Mouse (Mus musculus) C3H10T1/2 (cell line): ENCODE data around the gene Mplkip. TPM values are rescaled to one million over a fixed set of nuclear protein-coding genes. Genes with fewer than 3 reads are reported as not detected.

Source experiments
- polyA plus RNA-seq, 2 experiments: library from polyadenylated mRNA; unstranded; fragments of >200 nt; fragmentation: generic; extraction: Trizol; gene quantifications; one replicate each; pipeline ENCODE4 v1.2.1; 2012; ENCODE audit warnings: missing spikeins in 2 of 2

The Mplkip gene
- polyA plus RNA-seq: 10 to 100 TPM in 1 of 2 experiments, 1 to 10 TPM in 1; 4.3 to 11.3 TPM

DNA sequence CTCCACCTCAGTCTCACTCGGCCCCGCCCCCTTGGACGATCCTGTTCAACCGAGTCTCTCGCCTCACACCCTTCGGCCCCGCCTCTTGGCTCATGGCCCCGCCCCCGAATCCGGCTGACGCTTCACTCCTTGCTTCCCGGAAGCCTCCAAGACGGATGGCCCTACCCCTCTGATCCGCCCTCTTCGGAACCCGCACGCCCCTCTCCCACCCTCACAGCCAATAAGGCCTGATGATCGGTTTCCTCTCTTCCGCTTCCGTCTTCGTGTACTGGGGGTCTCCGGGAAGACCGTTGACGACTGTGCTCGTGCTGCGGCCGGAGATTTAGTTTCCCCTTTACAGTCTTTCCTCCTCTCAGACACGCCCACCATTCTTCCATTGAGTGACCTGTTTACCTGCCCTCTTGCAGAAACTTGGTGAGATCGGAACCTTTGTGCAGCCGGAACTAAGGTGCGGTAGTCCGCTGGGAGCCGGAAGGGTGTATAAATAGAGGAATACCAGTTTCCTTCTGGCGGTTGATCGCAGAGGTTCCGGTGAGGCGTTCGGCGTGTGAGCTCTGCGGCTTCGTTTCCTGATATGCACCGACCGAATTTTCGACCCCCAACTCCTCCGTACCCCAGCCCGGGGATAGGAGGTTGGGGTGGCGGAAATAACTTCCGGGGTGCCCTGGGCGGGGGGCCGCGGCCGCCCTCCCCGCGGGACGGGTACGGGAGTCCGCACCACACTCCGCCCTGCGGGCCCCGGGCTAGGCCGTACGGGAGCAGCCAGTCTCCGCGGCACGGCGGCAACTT lies at the start of gene Mplkip, which contains the start of gene Sugct:
Gene Mplkip, plus strand, starts transcription at position 282 of the 789 bp plus-strand sequence.
Gene Sugct, minus strand, starts transcription at position 643 of the 789 bp plus-strand sequence.

Other genes starting within 250 kb of the Mplkip start
- gene Sugct, start 361 bp downstream of the Mplkip start, polyA plus RNA-seq: 1 to 10 TPM in 1 of 2 experiments, under 1 TPM in 1; 0.18 to 2.9 TPM
- 10 to 100 TPM in 1 of 2 experiments, 1 to 10 TPM in 1; 1.3 to 12.0 TPM for gene Cdk13, start 109.9 kb downstream of the Mplkip start, polyA plus RNA-seq
- 10 to 100 TPM; 11.5 to 26.4 TPM for gene Rala, start 249.0 kb downstream of the Mplkip start, polyA plus RNA-seq